Mouse (Mus musculus) hindbrain, embryonic 16.5 days (tissue): ENCODE data around the gene Nedd4. TPM values are rescaled to one million over a fixed set of nuclear protein-coding genes. Genes with fewer than 3 reads are reported as not detected.

Source experiments
- ATAC-seq: fragments of 200-750 bp; cut with Nextera tagmentation; 2 replicates; pipeline ENCODE4 v1.8.0; 2017; ENCODE audit warnings: moderate TSS enrichment, moderate library complexity
- H3K27ac ChIP-seq: fragments of 300-500 bp; sonication (generic); 2 replicates; pipeline ENCODE4 v1.5.1; 2014; ENCODE audit warnings: low read depth, mild to moderate bottlenecking, control low read depth, low read length, moderate library complexity
- H3K27me3 ChIP-seq: fragments of 300-500 bp; sonication (generic); replicated peaks from 2 replicates; pipeline ENCODE4 v1.6.1; 2014; ENCODE audit warnings: low read length; ENCODE audit not compliant: control insufficient read depth, insufficient read depth
- H3K36me3 ChIP-seq: fragments of 300-500 bp; sonication (generic); 2 replicates; pipeline ENCODE4 v1.6.1; 2014; ENCODE audit warnings: mild to moderate bottlenecking, low read length, moderate library complexity, mixed read lengths; ENCODE audit not compliant: control insufficient read depth, insufficient read depth
- H3K4me1 ChIP-seq: fragments of 300-500 bp; sonication (generic); 2 replicates; pipeline ENCODE4 v1.6.1; 2014; ENCODE audit warnings: low read depth, low read length; ENCODE audit not compliant: control insufficient read depth, insufficient read depth
- H3K4me2 ChIP-seq: fragments of 300-500 bp; sonication (generic); 2 replicates; pipeline ENCODE4 v1.6.1; 2014; ENCODE audit warnings: mild to moderate bottlenecking, low read length, control low read depth, moderate library complexity
- H3K4me3 ChIP-seq: fragments of 300-500 bp; sonication (generic); 2 replicates; pipeline ENCODE4 v1.5.1; 2014; ENCODE audit warnings: mild to moderate bottlenecking, low read length, control low read depth, moderate library complexity
- H3K9ac ChIP-seq: fragments of 300-500 bp; sonication (generic); 2 replicates; pipeline ENCODE4 v1.6.1; 2014; ENCODE audit warnings: low read depth, mild to moderate bottlenecking, control low read depth, low read length, moderate library complexity
- H3K9me3 ChIP-seq: fragments of 300-500 bp; sonication (generic); 2 replicates; pipeline ENCODE4 v1.6.1; 2014; ENCODE audit warnings: mild to moderate bottlenecking, low read length, moderate library complexity; ENCODE audit not compliant: control insufficient read depth
- WGBS: fragments of 180-500 bp; shearing (Covaris S2); extraction: QIAGEN DNeasy Blood & Tissue Kit; methylation state at CpG from one replicate; pipeline ENCODE4 v1.1.7; 2014; 5-methylcytosine and 5-hydroxymethylcytosine counted together
- polyA plus RNA-seq: library from polyadenylated mRNA; unstranded; fragments of >200 nt; fragmentation: Nextera tagmentation; extraction: Ambion mirVana; gene quantifications from 2 replicates; pipeline ENCODE4 v1.2.1, GENCODE M21; 2015

The Nedd4 gene
- polyA plus RNA-seq, 1 experiment from 2014 or later: 377 TPM

DNA sequence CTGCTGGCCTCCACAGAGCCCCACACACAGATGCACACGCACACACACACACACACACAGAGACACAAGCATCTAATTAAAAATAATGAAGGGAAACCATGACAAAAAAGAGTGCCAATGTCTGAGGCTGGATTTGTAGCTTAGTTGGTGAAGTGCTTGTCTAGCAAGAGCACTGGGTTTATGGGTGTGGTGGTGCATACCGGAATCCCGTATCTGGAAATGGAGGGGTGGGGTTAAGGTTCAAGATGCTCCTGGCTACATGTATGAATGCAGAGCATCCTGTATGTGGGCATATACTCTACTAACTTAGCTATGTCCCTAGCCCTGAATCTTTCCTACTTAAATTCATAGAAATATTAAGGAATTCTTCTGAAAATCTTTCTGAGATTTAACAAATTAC is 5.0 kb downstream of the Nedd4 start:
- no peaks in the 10 kb centered on the region for H3K9me3 ChIP-seq
- no peak overlapping the region for H3K4me2 ChIP-seq
- ATAC-seq: no peak
- no peak overlapping the region for H3K4me3 ChIP-seq
- H3K4me1 ChIP-seq: peaks cover 30% of the 10 kb centered on the region
- H3K27me3 ChIP-seq: no peaks in the 10 kb centered on the region
- H3K9ac ChIP-seq: no peak overlapping the region
- H3K36me3 ChIP-seq: peaks cover 13% of the 10 kb centered on the region
- no peak overlapping the region for H3K27ac ChIP-seq
- WGBS: 89% methylated on average over 3 of the region's 3 CpGs

DNA sequence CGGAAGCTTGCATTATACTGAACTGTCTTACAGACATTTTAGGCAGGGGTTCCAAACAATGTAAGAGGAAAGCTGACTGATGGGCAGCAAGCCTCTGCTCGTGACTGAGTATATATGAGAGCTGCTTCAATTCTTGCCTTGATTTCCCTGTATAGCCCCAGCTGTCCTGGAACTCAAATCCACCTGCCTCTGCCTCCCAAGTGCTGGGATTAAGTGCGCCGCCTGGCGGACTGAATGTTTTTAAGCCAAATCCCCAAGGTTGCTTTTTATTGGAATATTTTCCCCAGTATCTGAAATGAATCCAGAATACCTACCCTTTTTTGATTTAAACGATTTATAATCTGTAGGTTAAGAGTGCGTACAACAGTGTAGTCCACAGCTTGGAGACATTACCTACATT is 7.2 kb downstream of the Nedd4 start:
- WGBS: 82% methylated on average over 7 of the region's 7 CpGs
- peaks cover 22% of the 10 kb centered on the region for H3K4me1 ChIP-seq
- H3K36me3 ChIP-seq: peaks cover 20% of the 10 kb centered on the region
- H3K4me2 ChIP-seq: no peak overlapping the region
- no peak overlapping the region for H3K4me3 ChIP-seq
- ATAC-seq: no peak
- H3K27ac ChIP-seq: no peak overlapping the region
- no peaks in the 10 kb centered on the region for H3K9me3 ChIP-seq
- no peak overlapping the region for H3K9ac ChIP-seq
- no peaks in the 10 kb centered on the region for H3K27me3 ChIP-seq

DNA sequence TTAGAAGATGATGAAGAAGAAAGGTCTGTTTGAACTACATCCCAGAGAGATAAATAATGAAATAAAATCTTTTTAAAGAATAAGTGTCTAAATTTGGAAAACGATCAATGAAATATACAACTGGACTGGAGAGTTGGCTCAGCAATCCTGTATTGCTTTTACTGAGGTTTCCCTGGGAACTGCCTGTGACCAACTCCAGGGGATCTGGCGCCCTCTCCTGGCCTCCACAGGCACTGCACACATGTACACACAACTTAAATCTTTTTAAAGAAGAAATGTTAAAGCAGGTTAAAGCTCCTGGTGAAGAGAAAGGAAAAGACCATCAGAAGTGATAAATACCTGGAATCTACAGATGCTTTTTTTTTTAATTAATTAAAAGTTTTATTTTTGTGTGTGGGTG is 10.2 kb downstream of the Nedd4 start:
- Histone ChIP-seq H3K9ac (no peak overlapping the region), H3K27ac (no peak overlapping the region), H3K4me3 (no peak overlapping the region), H3K27me3 (no peaks in the 10 kb centered on the region), H3K4me2 (no peak overlapping the region), H3K9me3 (no peaks in the 10 kb centered on the region), H3K4me1 (peaks cover 3% of the 10 kb centered on the region; the same call in 1 of the 2 replicates), H3K36me3 (peaks cover 28% of the 10 kb centered on the region)
- 24% methylated on average over 2 of the region's 2 CpGs for WGBS
- ATAC-seq: no peak

DNA sequence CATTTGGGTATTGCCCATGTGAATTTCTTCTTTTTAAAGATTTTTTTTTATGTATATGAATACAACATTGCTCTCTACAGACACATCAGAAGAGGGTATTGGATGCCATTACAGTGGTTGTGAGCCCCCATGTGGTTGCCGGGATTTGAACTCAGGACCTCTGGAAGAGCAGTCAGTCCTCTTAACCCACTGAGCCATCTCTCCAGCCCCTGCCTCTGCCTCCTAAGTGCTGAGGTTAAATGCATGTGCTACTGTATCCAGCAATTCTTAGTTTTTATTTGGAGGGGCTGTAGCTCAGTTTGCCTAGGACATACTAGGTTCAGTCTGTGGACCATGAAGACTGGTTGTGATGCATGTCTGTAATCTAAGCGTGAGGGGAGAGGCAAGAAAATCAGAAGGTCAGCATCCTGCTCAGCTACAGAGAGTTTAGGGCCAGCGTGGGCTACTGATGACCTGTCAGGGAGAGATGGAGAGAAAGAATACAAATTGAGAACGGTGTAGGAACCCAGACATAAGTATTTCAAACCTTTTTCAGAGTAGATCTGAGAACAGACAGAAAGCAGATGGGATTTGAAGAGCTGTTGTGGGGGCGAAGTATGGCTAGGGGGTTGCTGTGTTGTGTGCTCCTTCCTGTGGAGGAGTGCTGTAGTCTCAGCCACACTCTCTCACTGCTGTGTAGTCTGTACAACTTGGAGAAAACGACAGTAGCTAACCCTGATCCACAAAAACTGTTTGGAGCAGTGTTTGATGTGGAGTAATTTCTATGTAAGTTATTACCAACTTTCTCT is 13.0 kb downstream of the Nedd4 start:
- H3K27ac ChIP-seq: no peak overlapping the region
- peaks cover 41% of the 10 kb centered on the region for H3K36me3 ChIP-seq
- no peak overlapping the region for H3K4me3 ChIP-seq
- no peaks in the 10 kb centered on the region for H3K4me1 ChIP-seq
- H3K4me2 ChIP-seq: no peak overlapping the region
- WGBS: 92% methylated on average over 6 of the region's 6 CpGs
- no peaks in the 10 kb centered on the region for H3K9me3 ChIP-seq
- no peaks in the 10 kb centered on the region for H3K27me3 ChIP-seq
- no peak for ATAC-seq
- H3K9ac ChIP-seq: no peak overlapping the region

DNA sequence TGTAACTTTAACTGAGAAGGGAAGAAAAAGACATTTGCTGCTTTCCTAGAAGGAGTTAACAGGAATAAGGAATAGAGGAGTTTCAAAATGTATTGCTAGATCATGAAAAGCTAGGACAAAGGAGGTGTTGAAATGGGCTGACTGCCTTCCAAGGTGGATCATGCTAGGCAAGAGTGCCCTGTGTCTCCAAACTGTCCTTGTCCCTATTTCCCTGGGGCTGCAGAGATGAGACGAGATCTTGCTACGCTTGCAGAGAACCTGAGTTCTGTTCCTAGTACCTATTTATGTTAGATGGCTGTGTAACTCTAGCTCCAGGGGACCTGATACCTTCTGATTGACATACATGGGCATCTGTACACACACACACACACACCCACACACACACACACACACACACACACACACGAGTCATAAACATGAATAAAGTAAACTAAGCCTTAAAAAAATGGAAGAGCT is 13.6 kb downstream of the Nedd4 start:
- 79% methylated on average over 3 of the region's 3 CpGs for WGBS
- no peak overlapping the region for H3K9ac ChIP-seq
- peaks cover 38% of the 10 kb centered on the region for H3K36me3 ChIP-seq
- H3K27ac ChIP-seq: no peak overlapping the region
- ATAC-seq: no peak
- no peak overlapping the region for H3K4me3 ChIP-seq
- H3K9me3 ChIP-seq: no peaks in the 10 kb centered on the region
- H3K27me3 ChIP-seq: no peaks in the 10 kb centered on the region
- H3K4me2 ChIP-seq: no peak overlapping the region
- no peaks in the 10 kb centered on the region for H3K4me1 ChIP-seq

DNA sequence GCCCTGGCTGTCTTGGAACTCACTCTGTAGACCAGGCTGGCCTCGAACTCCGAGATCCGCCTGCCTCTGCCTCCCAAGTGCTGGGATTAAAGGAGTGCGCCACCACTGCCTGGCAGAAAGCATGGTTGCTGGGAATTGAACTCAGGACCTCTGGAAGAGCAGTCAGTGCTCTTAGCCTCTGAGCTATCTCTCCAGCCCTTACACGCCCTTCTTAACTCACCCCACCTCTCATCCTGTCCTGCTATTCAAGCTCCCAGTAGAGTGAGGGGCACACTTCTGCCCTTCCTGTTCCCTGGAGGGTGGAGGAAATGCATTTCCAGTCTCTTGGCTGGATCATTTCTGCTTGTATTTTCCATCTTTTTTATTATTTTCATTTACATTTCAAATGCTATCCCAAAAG is 15.5 kb downstream of the Nedd4 start:
- H3K27ac ChIP-seq: no peak overlapping the region
- ATAC-seq: no peak
- peaks cover 44% of the 10 kb centered on the region for H3K36me3 ChIP-seq
- H3K4me2 ChIP-seq: no peak overlapping the region
- H3K4me1 ChIP-seq: no peaks in the 10 kb centered on the region
- WGBS: 95% methylated on average over 5 of the region's 5 CpGs
- H3K9me3 ChIP-seq: no peaks in the 10 kb centered on the region
- H3K27me3 ChIP-seq: no peaks in the 10 kb centered on the region
- no peak overlapping the region for H3K9ac ChIP-seq
- H3K4me3 ChIP-seq: no peak overlapping the region

DNA sequence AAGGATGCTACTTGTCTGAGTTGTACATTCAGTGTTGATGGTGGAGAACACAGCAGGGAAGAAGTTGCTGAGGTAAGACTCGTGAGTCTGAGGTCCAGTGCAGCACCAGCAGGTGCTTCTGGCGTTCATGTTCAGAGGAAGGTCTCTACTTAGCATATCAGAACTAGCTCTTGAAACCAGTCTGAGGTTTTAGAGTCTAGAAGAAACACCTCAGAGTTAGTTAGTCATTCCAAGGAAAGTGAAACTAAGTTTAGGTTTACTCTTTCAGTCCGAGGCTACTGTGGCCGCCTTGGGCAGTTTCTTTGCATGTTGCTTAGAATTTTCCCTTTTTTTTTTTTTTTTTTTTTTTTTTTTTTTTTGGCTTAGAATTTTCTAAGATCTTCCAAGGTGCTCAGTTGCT is 16.6 kb downstream of the Nedd4 start:
- Histone ChIP-seq H3K27me3 (no peaks in the 10 kb centered on the region), H3K9me3 (no peaks in the 10 kb centered on the region), H3K4me1 (no peaks in the 10 kb centered on the region), H3K36me3 (peaks cover 37% of the 10 kb centered on the region), H3K27ac (no peak overlapping the region), H3K4me3 (no peak overlapping the region), H3K9ac (no peak overlapping the region), H3K4me2 (no peak overlapping the region)
- ATAC-seq: no peak
- WGBS: 77% methylated on average over 4 of the region's 4 CpGs

DNA sequence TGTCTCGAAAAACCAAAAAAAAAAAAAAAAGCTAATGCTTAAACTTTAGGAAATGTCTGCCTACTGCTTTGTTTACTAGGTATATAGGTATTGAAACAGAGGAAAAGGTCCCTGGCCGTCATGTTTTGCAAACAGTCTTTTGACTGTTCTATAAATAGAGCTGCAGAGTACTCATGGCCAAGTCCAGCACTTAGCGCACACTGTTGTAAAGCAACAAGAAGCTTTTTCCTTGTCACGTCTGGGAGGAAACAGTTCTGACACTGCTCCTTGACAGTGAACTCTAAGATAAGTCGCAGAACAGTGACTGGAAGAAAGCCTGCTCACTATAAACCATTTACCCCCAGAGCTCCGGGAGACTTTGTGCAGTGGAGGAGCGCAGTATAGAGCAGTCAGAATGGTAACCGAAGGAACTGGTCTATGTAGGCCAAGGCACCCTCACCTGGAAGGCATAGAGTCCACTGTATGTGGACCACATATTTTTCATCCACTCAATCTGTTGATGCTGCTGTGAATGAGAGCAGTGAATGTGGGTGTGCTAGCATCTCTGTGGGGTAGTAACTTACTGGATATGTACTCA is 19.6 kb downstream of the Nedd4 start:
- Histone ChIP-seq H3K27me3 (no peaks in the 10 kb centered on the region), H3K9me3 (no peaks in the 10 kb centered on the region), H3K4me1 (no peaks in the 10 kb centered on the region), H3K27ac (no peak overlapping the region), H3K36me3 (peaks cover 30% of the 10 kb centered on the region), H3K4me3 (no peak overlapping the region), H3K4me2 (no peak overlapping the region), H3K9ac (no peak overlapping the region)
- no peak for ATAC-seq
- 94% methylated on average over 8 of the region's 8 CpGs for WGBS

DNA sequence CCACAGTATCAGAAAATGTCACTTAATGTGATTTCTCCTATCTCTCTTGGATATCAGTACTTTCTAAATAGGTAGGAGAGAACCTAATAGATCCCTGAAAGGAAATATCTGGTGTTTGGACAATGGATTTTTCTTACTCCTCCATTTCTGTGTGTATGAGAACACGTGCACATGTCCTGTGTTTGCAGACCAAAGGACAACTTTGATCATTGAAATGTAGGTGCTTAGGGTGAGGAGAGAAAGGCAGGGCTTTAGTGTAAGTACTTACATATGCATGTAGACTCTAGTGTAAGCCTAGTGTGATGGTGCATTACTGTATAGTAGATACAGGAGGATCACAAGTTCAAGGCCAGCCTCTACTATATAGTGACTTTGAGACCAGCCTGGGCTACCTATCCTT is 21.1 kb downstream of the Nedd4 start:
- Histone ChIP-seq H3K36me3 (peaks cover 31% of the 10 kb centered on the region), H3K9me3 (no peaks in the 10 kb centered on the region), H3K9ac (no peak overlapping the region), H3K4me3 (no peak overlapping the region), H3K27ac (no peak overlapping the region), H3K27me3 (no peaks in the 10 kb centered on the region), H3K4me1 (no peaks in the 10 kb centered on the region), H3K4me2 (no peak overlapping the region)
- WGBS: 91% methylated on average over 1 of the region's 1 CpGs
- ATAC-seq: no peak
